Mouse (Mus musculus): ENCODE measurements around the gene Gm21190.
"Not testable (repeated sequence)": the region's sequence is repeated elsewhere in the genome, so short reads cannot be mapped to it uniquely, and the experiment has no call there.

The Gm21190 gene

DNA sequence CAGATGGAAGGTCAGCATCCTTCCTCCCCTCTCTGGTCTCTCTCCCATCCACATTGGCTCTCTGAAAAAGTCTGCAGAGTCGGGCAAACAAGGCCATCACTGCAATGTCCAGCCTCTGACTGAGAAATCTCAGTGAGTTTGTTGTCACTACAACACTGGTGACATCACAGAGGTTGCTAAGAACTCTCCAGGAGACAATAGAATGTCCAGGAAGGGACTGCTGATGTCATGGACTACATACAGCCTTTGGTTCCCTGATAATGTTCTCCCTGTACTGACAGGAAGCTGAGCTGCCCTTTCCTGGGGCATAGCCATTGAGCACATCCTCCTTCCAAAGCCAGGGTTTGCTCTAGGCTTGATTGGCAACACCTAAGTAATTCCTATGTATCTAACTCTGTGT, at the start of gene Gm21190:
Gm21190 (minus strand) TSS at position 101 of the 400 bp plus-strand sequence.
- not testable (repeated sequence) for DNase-seq (ENCODE audit: low read depth, low spot score)

DNA sequence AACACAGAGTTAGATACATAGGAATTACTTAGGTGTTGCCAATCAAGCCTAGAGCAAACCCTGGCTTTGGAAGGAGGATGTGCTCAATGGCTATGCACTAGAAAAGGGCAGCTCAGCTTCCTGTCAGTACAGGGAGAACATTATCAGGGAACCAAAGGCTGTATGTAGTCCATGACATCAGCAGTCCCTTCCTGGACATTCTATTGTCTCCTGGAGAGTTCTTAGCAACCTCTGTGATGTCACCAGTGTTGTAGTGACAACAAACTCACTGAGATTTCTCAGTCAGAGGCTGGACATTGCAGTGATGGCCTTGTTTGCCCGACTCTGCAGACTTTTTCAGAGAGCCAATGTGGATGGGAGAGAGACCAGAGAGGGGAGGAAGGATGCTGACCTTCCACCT, 48.0 kb upstream of the Gm21190 start, which contains the start of gene Gm21083:
Gm21083 (plus strand) TSS at position 301 of the 400 bp plus-strand sequence.
- DNase-seq (ENCODE audit: low read depth, low spot score) = not testable (repeated sequence)

DNA sequence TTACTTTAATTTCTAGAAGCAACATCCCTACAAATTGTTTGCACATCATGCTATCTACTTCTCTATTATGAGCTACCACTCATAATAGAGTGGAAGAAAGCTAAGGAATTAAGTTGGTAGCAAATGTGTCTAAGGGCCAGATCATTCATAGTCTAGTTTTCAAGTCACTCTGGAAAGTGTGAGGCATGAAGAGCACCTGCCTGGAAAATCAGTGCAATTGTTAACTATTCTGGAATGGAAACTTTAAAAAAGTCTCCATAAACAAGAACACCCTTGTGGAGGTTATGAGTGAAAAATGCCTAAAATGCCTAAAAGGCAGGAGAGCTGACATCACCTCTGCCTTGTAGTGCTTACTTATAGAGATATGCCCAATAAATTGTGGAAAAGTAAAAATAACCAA, 44.7 kb upstream of the Gm21190 start:
- not testable (repeated sequence) for DNase-seq (ENCODE audit: low read depth, low spot score)

GRCm38 (mm10) chr5:15561425-15562264, 32.6 kb upstream of the Gm21190 start:
- DNase-seq (ENCODE audit: low read depth, low spot score) = not testable (repeated sequence)

DNA sequence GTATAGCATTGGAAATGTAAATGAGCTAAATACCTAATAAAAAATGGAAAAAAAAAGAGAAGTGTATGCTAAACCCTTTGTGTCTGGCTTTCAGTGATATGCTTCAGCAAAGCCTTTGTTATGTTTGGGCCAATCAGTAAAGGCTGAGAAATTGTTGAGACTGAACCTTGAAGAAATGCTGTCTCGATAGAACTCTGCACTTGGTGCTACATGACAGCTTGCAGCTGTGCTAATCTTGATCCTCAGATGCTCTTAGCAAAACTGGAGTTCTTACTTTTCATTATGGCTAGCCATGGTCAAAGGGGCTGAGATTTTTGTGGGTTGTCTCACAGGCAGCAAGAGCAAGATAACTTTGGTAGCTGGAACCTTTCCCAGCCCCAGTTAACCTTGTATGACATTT, 29.6 kb upstream of the Gm21190 start:
- DNase-seq (ENCODE audit: low read depth, low spot score) = not testable (repeated sequence)

- not testable (repeated sequence) for DNase-seq (ENCODE audit: low read depth, low spot score)
These were observed 20.6 kb upstream of the Gm21190 start for GRCm38 (mm10) chr5:15549606-15550005.

DNA sequence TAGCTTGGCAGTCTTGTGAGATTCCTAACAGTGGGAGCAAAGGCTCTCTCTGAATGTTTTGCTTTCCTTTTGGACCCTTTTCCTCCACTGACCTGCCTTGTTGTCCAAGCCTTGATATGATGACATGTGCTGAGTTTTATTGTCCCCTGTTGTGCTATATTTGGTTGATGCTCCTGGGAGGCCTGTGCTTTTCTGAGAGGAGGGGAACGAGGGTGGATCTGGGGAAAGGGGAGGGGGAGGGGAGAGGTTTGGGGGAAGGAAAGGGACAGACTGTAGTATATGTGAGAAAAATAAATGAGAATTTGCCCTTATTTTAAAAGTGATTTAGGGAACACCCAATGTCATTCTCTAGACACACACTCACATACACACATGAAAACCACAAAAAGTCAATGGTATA, 20.1 kb upstream of the Gm21190 start:
- not testable (repeated sequence) for DNase-seq (ENCODE audit: low read depth, low spot score)

DNA sequence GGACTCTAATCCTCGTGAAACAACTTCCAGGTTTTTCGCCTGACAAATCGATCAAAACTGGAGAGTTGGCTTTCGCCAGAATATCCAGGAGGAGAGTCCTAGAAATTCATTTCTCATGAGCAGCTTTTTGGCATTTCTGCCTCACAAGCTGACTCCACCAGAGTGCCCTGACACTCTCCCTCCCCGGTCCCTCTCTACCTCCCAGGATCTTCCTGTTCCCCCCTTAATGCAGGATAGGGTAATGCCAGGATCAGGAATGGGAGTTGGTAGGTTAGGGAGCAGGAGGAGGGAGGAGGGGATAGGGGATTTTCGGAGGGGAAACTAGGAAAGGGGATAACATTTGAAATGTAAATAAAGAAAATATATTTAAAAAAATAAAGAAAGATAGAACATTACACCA, 19.6 kb upstream of the Gm21190 start:
- not testable (repeated sequence) for DNase-seq (ENCODE audit: low read depth, low spot score)

- DNase-seq (ENCODE audit: low read depth, low spot score) = not testable (repeated sequence)
These were observed 6.6 kb downstream of the Gm21190 start for GRCm38 (mm10) chr5:15522470-15522869.

- not testable (repeated sequence) for DNase-seq (ENCODE audit: low read depth, low spot score)
These were observed 7.0 kb downstream of the Gm21190 start for GRCm38 (mm10) chr5:15522028-15522427.

GRCm38 (mm10) chr5:15520418-15520817, 8.6 kb downstream of the Gm21190 start:
- not testable (repeated sequence) for DNase-seq (ENCODE audit: low read depth, low spot score)

- DNase-seq (ENCODE audit: low read depth, low spot score) = not testable (repeated sequence)
These were observed 11.9 kb downstream of the Gm21190 start for GRCm38 (mm10) chr5:15517150-15517549.

DNA sequence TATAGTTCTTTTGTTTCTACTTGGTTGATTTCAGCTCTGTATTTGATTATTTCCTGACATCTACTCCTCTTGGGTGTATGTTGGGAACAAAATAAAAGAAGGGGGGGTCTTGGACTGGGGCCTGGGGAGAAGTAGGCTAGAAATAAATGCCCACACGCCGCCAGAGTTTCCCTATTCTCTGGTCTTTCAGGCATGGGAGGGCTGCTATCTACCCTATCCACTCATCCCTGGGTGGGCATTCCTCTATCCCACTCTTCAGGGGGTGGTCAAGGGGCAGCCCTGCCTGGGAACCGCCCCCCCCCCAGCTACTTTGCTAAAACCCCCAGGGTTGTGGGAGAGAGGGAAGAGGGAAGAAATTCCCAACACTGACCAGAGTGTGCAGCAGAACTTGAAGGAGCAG, 16.8 kb downstream of the Gm21190 start:
- not testable (repeated sequence) for DNase-seq (ENCODE audit: low read depth, low spot score)

DNA sequence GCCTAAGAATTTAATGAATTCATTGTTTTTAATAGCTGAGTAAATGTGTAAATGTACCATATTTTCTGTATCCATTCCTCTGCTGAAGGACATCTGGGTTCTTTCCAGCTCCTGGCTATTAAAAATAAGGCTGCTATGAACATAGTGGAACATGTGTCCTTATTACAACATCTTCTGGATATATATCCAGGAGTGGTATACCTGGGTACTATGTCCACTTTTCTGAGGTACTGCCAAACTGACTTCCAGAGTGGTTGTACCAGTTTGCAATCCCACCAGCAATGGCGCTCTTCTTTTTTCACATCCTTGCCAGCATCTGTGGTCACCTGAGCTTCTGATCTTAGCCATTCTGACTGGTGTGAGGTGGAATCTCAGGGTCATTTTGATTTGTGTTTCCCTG, 19.1 kb downstream of the Gm21190 start:
- DNase-seq (ENCODE audit: low read depth, low spot score) = not testable (repeated sequence)

DNA sequence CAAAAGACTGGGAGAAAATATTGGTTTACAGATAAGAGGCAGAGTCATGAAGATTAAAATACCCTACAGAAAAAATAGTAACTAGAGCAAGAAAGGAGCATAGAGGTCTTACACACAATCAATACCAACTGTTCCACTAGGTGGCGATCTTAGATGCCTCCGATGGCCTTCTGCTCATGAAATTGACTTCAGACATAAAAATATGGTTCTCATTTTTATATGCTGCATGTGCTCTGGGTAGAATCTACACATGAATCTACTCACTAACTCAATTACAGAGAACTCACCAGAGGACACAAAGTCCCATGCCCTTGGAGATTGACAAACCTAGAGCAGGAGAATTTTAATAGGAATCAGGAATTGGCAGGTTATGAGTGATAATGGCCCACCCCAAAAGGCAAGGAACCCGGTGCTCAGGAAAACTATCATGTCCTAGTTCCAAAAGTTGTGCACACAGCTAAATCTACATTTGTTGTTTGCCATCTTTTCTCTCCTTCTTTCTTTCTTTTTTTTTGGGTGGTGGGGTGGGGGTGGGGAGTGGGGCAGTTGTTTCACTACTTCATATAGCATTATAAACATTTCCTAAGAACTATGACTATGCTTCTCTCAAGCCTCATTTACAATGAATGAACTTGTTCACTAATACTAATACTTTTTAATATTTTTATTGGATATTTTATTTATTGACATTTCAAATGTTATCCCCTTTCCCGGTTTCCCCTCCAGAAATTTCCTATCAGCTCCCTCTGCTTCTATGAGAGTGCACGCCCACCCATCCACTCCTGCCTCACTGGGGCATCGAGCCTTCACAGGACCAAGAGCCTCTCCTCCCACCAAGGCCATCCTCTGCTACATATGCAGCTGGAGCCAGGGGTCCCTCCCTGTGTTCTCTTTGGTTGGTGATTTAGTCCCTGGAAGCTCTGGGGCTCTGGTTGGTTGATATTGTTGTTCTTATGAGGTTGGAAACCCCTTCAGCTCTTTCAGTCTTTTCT, 20.3 kb downstream of the Gm21190 start:
- not testable (repeated sequence) for DNase-seq (ENCODE audit: low read depth, low spot score)

DNA sequence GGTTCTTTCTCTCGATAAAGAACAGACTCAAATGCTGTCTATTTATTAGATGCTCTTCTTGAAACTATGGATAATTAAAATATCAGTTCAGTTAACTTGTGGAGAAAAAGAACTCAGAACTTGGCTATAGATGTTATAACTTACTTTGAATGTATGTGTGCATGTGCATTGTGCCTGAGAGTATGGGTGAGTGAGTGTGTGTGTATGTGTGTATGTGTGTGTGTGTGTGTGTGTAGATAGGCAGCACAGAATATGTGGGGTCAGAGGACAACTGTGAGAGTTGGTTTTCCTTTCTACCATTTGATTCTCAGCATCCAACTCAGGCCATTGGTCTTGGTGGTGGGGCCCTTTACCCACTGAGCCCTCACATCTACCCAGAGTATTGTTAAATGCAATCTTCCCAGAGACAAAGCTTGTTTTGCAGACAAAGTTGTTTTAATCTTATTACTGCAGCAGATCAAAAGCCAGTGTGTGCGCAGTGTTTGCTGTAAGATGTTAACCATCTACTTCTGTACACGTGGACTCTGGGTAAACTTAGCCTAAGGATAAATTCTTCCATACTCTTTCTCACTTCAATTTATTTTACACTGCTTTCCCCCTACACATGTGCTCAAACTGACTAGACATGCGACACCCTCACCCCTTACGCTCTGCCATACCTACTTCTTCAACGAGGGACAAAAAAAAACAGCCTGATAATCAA, 21.1 kb downstream of the Gm21190 start:
- not testable (repeated sequence) for DNase-seq (ENCODE audit: low read depth, low spot score)

GRCm38 (mm10) chr5:15507309-15507619, 21.8 kb downstream of the Gm21190 start:
- DNase-seq (ENCODE audit: low read depth, low spot score) = no peak

DNA sequence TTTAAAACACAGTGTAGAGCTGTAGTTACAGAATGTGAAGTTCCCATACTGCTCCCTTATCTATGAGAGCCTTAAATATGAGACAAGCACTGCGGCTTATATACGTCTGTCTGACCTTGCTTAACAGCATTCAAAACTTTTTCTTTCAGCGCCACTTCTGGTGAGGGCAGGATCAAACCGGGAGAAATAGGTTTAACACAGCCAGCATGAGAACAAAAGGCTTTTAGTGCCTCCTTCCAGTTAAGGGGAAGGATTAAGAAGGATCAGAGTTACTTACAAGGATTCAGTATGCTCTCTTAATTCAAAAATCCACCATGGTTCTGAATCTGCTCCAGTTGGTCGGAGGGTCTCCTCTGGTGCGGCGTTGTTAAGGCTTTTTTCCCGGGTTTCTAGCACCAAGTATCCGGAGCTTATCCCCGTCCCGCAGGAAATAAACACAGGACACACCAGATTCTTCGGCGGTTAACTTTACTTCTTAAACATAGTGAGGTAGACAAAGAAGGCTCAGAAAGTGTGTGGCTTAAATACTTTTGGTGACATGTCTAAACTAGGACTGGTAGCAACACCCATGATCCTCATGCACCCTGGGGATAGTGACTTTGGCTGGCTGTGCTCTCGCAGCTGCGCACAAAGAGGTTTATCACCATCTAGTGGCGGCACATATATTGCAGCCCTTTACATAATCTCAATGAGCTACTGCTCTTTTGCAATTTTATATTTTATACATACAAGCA, 22.3 kb downstream of the Gm21190 start:
- DNase-seq (ENCODE audit: low read depth, low spot score) = peak; percentile 89

GRCm38 (mm10) chr5:15498774-15499400, 30.1 kb downstream of the Gm21190 start:
- DNase-seq (ENCODE audit: low read depth, low spot score) = not testable (repeated sequence)

DNA sequence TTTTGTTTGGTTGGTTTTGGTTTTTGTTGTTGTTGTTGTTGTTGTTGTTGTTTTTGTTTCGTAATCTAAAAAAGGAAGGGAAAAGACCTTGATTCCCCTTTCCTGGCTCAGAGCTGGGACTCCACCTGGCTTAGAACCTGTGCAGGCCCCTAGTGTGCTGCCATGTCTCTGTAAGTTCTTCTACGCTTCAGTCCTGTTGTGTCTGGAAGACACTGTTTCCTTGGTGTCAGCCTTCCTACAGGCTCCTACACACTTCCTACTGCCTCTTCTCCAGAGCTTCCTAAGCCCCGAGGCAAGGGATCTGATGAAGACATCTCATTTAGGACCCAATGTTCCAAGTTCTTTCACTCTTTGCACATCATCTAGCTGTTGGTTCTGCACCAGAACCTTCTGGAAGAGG, 30.7 kb downstream of the Gm21190 start:
- not testable (repeated sequence) for DNase-seq (ENCODE audit: low read depth, low spot score)
